Mouse (Mus musculus) megakaryocyte, embryonic 14.5 days (primary cell): Measurements from ENCODE around the gene Amacr. TPM values are rescaled to one million over a fixed set of nuclear protein-coding genes. Genes with fewer than 3 reads are reported as not detected.

Experiments
- H3K27me3 ChIP-seq: replicated peaks from 2 replicates; pipeline ENCODE3; 2012; ENCODE audit warnings: inconsistent platforms
- H3K36me3 ChIP-seq: replicated peaks from 2 replicates; pipeline ENCODE3; 2012; ENCODE audit warnings: low read length, inconsistent platforms, mixed read lengths
- H3K4me1 ChIP-seq: 2 replicates; pipeline ENCODE4 v1.6.1; 2012; ENCODE audit warnings: inconsistent platforms
- H3K4me3 ChIP-seq: replicated peaks from 2 replicates; pipeline ENCODE3; 2012; ENCODE audit warnings: moderate library complexity, mild to moderate bottlenecking, inconsistent platforms
- H3K9me3 ChIP-seq: 2 replicates; pipeline ENCODE4 v1.6.1; 2012; ENCODE audit warnings: inconsistent platforms
- FLI1 ChIP-seq: IDR thresholded peaks from 2 replicates; pipeline ENCODE4 v1.6.1; 2012; ENCODE audit warnings: low read length, inconsistent platforms, mixed read lengths
- GATA1 ChIP-seq: IDR thresholded peaks from 3 replicates; pipeline ENCODE4 v1.6.1; 2012; ENCODE audit warnings: mixed read lengths, low read length, inconsistent platforms, borderline replicate concordance
- polyA plus RNA-seq: library from polyadenylated mRNA; stranded (reverse); fragments of >175 nt; gene quantifications from 2 replicates; pipeline ENCODE4 v1.2.3, GENCODE M21; 2012; ENCODE audit warnings: low replicate concordance; ENCODE audit not compliant: insufficient read depth

Amacr gene
- polyA plus RNA-seq, result 2.6 TPM in 1 of 2 replicates, not detected in the other

DNA sequence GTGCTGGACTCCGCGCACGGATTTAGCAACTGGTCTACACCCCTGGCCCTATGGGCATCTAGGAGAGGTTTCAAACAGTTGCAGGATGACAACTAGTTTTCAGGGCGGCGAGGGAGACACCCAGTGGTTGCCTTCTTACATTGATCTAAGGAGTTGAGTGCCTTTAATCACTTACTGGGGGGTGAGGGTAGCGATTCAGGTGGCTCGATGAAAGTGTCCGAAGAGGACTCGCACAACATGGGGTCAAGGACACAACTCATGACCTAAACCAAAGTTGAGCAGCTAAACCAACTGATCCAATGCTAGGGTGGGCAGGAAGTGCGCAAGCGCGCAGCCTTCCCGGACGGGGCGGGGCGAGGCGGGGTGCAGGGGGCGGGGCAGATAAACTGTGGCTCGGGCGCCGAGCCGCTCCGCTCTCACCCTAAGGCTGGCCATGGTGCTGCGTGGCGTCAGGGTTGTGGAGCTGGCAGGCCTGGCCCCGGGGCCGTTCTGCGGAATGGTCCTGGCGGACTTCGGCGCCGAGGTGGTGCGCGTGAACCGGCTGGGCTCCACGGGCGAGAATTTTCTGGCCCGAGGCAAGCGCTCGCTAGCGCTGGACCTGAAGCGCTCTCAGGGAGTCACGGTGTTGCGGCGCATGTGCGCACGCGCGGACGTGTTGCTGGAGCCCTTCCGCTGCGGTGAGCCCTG is at the start of gene Amacr:
TSS of gene Amacr (plus strand) at position 380 of the 687 bp plus-strand sequence.
- TF ChIP-seq FLI1 (no peak), GATA1 (no peak)
- H3K27me3 ChIP-seq, result no peaks in the 10 kb centered on the region

DNA sequence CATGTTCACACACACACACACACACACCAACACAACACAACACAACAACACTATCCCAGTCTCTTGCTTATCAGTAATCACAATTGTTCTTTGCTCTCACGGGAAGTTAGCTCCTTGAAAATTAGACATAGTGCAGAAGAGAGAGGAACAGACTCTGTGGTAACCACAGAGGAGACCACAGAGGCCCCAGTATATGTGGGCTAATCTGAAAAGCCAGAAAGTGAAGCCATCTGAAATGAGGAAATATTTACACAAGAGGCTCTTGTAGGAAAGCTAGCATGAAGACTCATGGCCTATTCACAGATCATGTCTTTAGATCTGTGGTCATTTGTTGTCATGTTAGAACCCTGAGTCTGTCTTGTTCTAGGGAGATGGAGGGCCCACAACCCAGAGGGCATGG is 47.6 kb upstream of the Amacr start:
- H3K4me3 ChIP-seq, result no peak overlapping the region
- H3K27me3 ChIP-seq, result peaks cover 5% of the 10 kb centered on the region
- peaks cover 8% of the 10 kb centered on the region for H3K4me1 ChIP-seq
- H3K9me3 ChIP-seq, result no peaks in the 10 kb centered on the region
- TF ChIP-seq GATA1 (no peak), FLI1 (no peak)
- H3K36me3 ChIP-seq, result no peaks in the 10 kb centered on the region

More for the DNA sequence above, at the start of gene Amacr:
- Histone ChIP-seq H3K9me3 (no peaks in the 10 kb centered on the region), H3K4me3 (peak within 1 kb of the TSS; percentile 94), H3K36me3 (peaks cover 2% of the 10 kb centered on the region), H3K4me1 (peaks cover 33% of the 10 kb centered on the region)

DNA sequence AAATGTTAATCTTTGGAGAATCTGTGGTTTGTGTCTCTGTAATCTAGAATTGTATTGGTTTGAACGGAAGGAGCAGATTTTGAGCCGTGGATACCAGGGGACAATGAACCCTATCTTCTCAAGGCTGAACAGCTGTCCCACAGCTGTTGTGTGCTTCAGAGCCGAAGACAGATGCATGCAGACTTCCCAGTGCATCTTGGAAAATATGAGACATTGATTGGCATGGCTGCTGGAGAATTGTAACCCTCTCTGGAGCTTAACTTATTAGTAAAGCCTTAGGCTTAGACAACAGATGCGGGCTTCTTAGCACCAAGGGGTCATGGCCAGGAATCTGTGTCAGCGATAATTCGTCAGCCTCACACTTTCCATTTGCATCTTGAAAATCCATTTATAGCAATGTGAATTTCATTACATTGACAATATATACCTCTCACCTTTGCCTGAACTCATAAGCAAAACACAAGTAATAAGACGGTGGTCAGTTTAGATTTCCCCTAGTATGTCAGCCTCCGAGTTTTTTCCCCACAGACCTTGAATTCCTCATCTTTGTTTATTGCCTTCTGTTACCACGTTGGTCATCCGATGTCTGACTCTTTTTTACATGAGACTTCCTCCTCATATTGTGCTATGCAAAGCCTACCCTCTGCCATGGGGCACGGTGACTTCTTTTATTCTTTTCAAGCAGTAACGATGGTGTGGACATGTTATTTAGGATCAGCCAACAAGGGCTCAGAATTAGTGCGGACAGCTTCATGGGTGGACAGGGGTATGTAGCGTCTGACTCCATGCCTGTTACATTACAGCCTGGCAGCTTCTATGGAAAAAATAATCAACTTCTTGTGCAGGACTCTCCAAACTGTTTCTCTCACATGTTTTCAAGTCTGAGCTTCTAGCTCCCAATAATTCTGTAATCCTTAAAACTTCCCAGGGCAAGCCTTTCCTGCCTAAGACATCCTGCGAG is 41.1 kb upstream of the Amacr start:
- no peak for TF ChIP-seq FLI1
- TF ChIP-seq GATA1, result no peak

DNA sequence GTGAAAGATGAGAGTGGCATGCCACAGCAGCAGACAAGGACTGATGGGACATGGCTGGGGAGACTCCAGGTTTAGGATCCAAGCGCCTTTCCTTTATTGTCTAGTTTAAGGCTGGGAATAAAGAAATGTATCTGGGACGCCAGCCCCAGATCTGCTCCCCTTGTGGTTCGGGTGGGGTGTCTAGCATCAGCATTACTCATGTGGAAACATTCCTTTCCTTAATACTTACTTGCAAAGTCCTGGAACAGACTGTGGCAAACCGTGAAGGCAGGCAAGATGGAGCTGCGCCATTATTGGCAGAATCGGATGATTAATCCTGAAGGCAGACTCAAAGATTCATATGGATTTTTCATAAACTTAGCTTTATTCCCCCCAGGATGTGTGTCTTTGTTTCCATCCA is 39.7 kb upstream of the Amacr start:
- Histone ChIP-seq H3K36me3 (no peaks in the 10 kb centered on the region), H3K27me3 (peaks cover 5% of the 10 kb centered on the region), H3K4me3 (no peak overlapping the region), H3K4me1 (no peaks in the 10 kb centered on the region), H3K9me3 (0 out of 2 replicates have a peak, but pooled peaks cover 4% of the 10 kb centered on the region)
- no peak for TF ChIP-seq FLI1
- no peak for TF ChIP-seq GATA1

More for the DNA sequence above, 41.1 kb upstream of the Amacr start:
- Histone ChIP-seq H3K9me3 (0 out of 2 replicates have a peak, but pooled peaks cover 4% of the 10 kb centered on the region), H3K4me1 (no peaks in the 10 kb centered on the region), H3K27me3 (peaks cover 6% of the 10 kb centered on the region), H3K4me3 (no peak overlapping the region), H3K36me3 (no peaks in the 10 kb centered on the region)

DNA sequence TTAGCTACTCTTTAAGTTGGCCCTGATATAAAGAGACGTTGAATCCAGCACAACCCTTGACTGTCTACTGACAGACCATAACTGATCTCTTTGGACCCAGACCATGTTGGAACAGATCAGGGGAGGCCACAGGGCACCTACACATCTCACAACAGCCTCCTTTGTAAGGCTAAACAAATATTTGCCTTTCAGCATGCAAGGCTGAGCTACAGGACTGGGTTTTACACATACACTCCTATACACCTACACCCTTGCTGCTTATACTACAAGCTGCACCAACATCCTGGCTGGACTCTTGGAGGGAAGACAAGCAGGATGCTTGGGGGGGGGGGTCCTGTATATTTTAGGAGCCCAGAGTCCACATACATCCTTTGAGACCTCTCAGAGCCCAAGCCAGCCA is 33.7 kb upstream of the Amacr start:
- Histone ChIP-seq H3K36me3 (no peaks in the 10 kb centered on the region), H3K4me1 (no peaks in the 10 kb centered on the region), H3K9me3 (0 out of 2 replicates have a peak, but pooled peaks cover 4% of the 10 kb centered on the region), H3K4me3 (no peak overlapping the region), H3K27me3 (peaks cover 24% of the 10 kb centered on the region)
- no peak for TF ChIP-seq GATA1
- no peak for TF ChIP-seq FLI1

DNA sequence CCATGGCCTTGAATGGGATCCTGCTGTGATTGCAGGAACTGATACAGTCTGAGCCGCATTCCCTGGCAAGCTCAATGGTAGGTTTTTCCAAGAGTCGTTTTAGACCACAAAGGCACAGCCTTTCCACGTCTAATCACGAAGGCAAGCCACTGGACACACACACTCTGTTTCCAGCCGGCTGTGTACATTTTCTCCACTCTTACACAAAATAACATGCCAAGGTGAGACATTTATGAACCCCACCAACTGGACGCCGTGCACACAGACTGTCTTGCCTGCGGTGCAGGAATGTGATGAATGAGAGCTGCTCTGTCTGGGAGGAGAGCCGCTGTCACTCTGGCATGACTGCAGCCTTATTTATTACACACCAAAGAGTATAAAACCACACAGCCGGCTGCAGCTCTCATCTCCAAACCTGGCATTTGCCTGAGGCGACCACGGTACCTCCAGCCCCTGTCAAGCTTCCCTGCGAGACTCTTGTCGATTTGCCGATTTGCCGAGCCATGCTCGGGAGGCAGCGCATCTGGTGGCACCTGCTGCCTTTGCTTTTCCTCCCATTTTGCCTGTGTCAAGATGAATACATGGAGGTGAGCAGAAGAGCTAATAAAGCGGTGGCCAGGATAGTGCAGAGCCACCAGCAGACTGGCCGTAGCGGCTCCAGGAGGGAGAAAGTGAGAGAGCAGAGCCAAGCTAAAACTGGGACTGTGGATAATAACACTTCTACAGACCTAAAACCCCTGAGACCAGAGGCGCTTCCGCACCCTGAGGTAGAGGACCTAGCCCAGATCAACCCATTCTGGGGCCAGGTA is 29.4 kb upstream of the Amacr start, which contains the start of gene C1qtnf3:
TSS of gene C1qtnf3 (plus strand) at position 382 of the 809 bp plus-strand sequence.
- no peaks in the 10 kb centered on the region for H3K36me3 ChIP-seq
- H3K9me3 ChIP-seq, result no peaks in the 10 kb centered on the region
- no peaks in the 10 kb centered on the region for H3K4me1 ChIP-seq
- TF ChIP-seq GATA1 (no peak), FLI1 (no peak)
- peaks cover 47% of the 10 kb centered on the region for H3K27me3 ChIP-seq
- H3K4me3 ChIP-seq, result no peak within 1 kb of the TSS

DNA sequence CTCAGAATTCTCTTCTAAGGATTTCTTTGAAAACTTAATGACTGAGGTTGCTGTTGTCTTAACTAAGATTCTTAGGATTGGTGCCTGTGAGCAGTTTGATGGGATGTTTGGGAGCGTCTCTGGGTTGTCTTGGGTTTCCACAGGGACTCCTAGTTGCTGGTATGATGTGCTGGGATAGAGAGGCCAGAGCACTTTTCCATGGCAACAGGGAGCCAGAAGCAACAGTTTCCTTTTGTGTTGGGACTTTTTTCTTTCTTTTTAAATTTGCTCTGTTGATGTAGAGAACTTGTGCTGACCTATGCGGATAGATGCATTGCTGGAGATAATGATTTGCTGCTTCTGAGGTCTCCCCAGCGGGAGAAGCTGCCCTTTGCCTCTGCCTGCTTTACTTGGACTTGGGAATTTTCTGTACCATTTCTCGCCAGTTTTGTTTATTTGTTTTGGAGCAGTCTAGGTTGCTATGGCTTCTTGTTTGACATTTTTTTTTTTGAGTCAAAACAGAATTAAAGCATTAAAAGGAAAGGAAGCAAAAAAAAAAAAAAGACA is 28.7 kb upstream of the Amacr start:
- no peaks in the 10 kb centered on the region for H3K36me3 ChIP-seq
- peaks cover 45% of the 10 kb centered on the region for H3K27me3 ChIP-seq
- TF ChIP-seq FLI1, result no peak
- TF ChIP-seq GATA1, result no peak
- H3K9me3 ChIP-seq, result no peaks in the 10 kb centered on the region
- H3K4me3 ChIP-seq, result no peak overlapping the region
- H3K4me1 ChIP-seq, result no peaks in the 10 kb centered on the region

DNA sequence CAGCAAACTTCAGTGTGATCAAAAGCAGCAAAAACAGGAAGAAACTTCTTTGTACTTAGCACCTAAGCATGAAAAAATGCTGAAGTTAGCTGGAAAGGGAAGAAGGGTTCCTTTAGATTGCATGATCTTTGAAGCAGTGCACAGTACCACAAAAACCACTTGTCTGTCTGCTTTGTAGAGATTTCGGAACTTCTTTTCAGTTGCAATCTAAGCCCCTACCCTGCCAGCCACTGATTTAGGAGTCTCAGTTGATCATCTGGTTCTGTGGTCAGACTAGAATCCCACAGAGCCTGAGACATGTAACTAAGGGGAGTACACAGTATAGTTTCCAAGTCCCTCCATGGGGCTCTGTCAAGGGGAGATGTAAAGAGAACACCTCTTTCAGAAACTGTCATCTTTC is 28.1 kb upstream of the Amacr start:
- Histone ChIP-seq H3K4me3 (no peak overlapping the region), H3K36me3 (no peaks in the 10 kb centered on the region), H3K9me3 (no peaks in the 10 kb centered on the region), H3K27me3 (peaks cover 47% of the 10 kb centered on the region), H3K4me1 (no peaks in the 10 kb centered on the region)
- TF ChIP-seq FLI1 (no peak), GATA1 (no peak)

DNA sequence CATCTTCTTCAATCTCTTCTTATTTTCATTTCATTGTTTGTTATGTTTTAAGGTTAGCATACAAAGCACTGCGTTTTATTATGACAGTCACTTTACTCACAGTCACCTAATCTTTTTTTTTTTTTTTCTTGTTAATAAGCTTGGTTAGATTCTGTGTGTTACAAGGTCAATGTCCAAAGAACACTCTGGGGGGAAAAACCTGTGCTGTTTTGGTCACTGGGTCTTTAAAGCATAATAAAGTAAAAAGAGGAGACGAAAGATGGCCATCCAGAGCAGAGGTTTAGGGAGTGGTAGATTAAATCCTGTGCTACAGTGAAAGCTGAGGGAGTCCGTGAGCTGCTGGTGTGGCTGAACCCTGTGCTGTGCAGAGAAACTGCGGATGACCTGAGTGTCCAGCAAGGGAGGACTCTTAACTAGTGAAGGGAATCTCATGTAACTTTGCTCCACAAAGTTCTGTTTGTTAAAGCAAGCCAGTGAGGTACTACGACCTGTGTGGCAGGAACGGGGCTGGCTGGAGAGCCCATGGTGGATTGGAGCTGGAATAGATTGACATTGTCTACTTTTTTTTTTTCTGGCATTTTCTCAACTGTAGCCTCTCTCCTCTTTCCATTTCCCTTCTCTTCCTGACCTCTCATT is 27.1 kb upstream of the Amacr start:
- H3K4me3 ChIP-seq, result no peak overlapping the region
- H3K27me3 ChIP-seq, result peaks cover 47% of the 10 kb centered on the region
- H3K36me3 ChIP-seq, result no peaks in the 10 kb centered on the region
- no peaks in the 10 kb centered on the region for H3K9me3 ChIP-seq
- H3K4me1 ChIP-seq, result no peaks in the 10 kb centered on the region
- TF ChIP-seq GATA1 (no peak), FLI1 (no peak)
